Mouse (Mus musculus) heart, postnatal 0 days (tissue): ENCODE data around the gene Cflar.

Experiments
- CTCF ChIP-seq: IDR thresholded peaks from 2 replicates; pipeline ENCODE4 v1.5.1; 2016; ENCODE audit warnings: antibody characterized with exemption, control low read depth, low read depth
- EP300 ChIP-seq: IDR thresholded peaks from 2 replicates; pipeline ENCODE4 v1.6.1; 2016; ENCODE audit warnings: antibody characterized with exemption, low read depth

- TF ChIP-seq CTCF = no peak
- TF ChIP-seq EP300 = no peak
Observed at GRCm38 (mm10) chr1:58778226-58778625, 66.9 kb downstream of the Cflar start.
